Mouse (Mus musculus) limb, embryonic 14.5 days (tissue): ENCODE results near the gene Olfr1321. TPM values are rescaled to one million over a fixed set of nuclear protein-coding genes. Genes with fewer than 3 reads are reported as not detected.

Experiments
- ATAC-seq: fragments of 200-750 bp; cut with Nextera tagmentation; 2 replicates; pipeline ENCODE4 v1.8.0; 2017; ENCODE audit warnings: low read depth, moderate number of reproducible peaks, moderate TSS enrichment; ENCODE audit not compliant: low FRiP score
- DNase-seq: peaks from one replicate; pipeline ENCODE4 v3.0.0-alpha.2; 2015; ENCODE audit warnings: low spot score
- H3K27ac ChIP-seq: fragments of 300-500 bp; sonication (generic); replicated peaks from 2 replicates; pipeline ENCODE4 v1.5.1; 2014; ENCODE audit warnings: low read depth, mild to moderate bottlenecking, low read length, moderate library complexity, mixed read lengths
- H3K27me3 ChIP-seq: fragments of 300-500 bp; sonication (generic); 2 replicates; pipeline ENCODE4 v1.6.1; 2014; ENCODE audit warnings: low read length, mixed read lengths; ENCODE audit not compliant: control insufficient read depth, insufficient read depth
- H3K36me3 ChIP-seq: fragments of 300-500 bp; sonication (generic); 2 replicates; pipeline ENCODE4 v1.6.1; 2014; ENCODE audit warnings: mild to moderate bottlenecking, low read length, moderate library complexity, mixed read lengths; ENCODE audit not compliant: control insufficient read depth, insufficient read depth
- H3K4me1 ChIP-seq: fragments of 300-500 bp; sonication (generic); 2 replicates; pipeline ENCODE4 v1.6.1; 2014; ENCODE audit warnings: antibody characterized with exemption, low read length, mixed read lengths; ENCODE audit not compliant: control insufficient read depth, insufficient read depth
- H3K4me2 ChIP-seq: fragments of 300-500 bp; sonication (generic); replicated peaks from 2 replicates; pipeline ENCODE4 v1.6.1; 2014; ENCODE audit warnings: low read depth, mild to moderate bottlenecking, low read length, moderate library complexity; ENCODE audit not compliant: severe bottlenecking
- H3K4me3 ChIP-seq: fragments of 300-500 bp; sonication (generic); replicated peaks from 2 replicates; pipeline ENCODE4 v1.5.1; 2014; ENCODE audit warnings: low read length
- H3K9ac ChIP-seq: fragments of 300-500 bp; sonication (generic); 2 replicates; pipeline ENCODE4 v1.6.1; 2014; ENCODE audit warnings: mild to moderate bottlenecking, low read depth, low read length, moderate library complexity; ENCODE audit not compliant: severe bottlenecking
- H3K9me3 ChIP-seq: fragments of 300-500 bp; sonication (generic); 2 replicates; pipeline ENCODE4 v1.6.1; 2016; ENCODE audit warnings: low read length; ENCODE audit not compliant: control insufficient read depth
- POLR2A ChIP-seq: fragments of 200-500 bp; IDR thresholded peaks from 2 replicates; pipeline ENCODE4 v1.8.0; 2012; ENCODE audit warnings: inconsistent platforms, mild to moderate bottlenecking, moderate library complexity, borderline replicate concordance; ENCODE audit not compliant: insufficient read depth, insufficient read length; ENCODE audit errors: extremely low read depth
- WGBS: fragments of 180-500 bp; shearing (Covaris S2); extraction: QIAGEN DNeasy Blood & Tissue Kit; methylation state at CpG from one replicate; pipeline ENCODE4 v1.1.7; 2014; 5-methylcytosine and 5-hydroxymethylcytosine counted together
- polyA plus RNA-seq, 2 experiments: library from polyadenylated mRNA; depleted of rRNA in 1 of 2; stranded (reverse) in 1 of 2; unstranded in 1 of 2; fragments of >200 nt; fragmentation: Nextera tagmentation in 1 of 2; extraction: Ambion mirVana in 1 of 2; gene quantifications; 2 replicates each; pipeline versions ENCODE4 v1.2.1 to v1.2.3; 2012 to 2014

Olfr1321 gene
- not detected in 2 replicates for polyA plus RNA-seq (2012; rRNA removed)
- not detected in 2 replicates for polyA plus RNA-seq (2014; fragmentation: Nextera tagmentation; extraction: Ambion mirVana)

GRCm38 (mm10) chrX:49734959-49735358 is at the start of gene Olfr1321:
TSS of gene Olfr1321 (minus strand) at chrX:49735059.
- Histone ChIP-seq H3K9ac (no peak within 1 kb of the TSS), H3K9me3 (no peaks in the 10 kb centered on the region), H3K27ac (no peak within 1 kb of the TSS), H3K36me3 (no peaks in the 10 kb centered on the region), H3K4me2 (no peak within 1 kb of the TSS), H3K4me3 (no peak within 1 kb of the TSS), H3K27me3 (no peaks in the 10 kb centered on the region), H3K4me1 (no peaks in the 10 kb centered on the region)
- ATAC-seq (no peak), DNase-seq (no peak)
- 78% methylated on average over 2 of the region's 2 CpGs for WGBS
- TF ChIP-seq POLR2A = no peak

GRCm38 (mm10) chrX:49770828-49771227 is 36.0 kb upstream of the Olfr1321 start:
- DNase-seq = no peak
- 25% methylated on average over 2 of the region's 2 CpGs for WGBS
- H3K4me2 ChIP-seq = no peak overlapping the region
- H3K4me1 ChIP-seq = no peaks in the 10 kb centered on the region
- H3K9ac ChIP-seq = no peak overlapping the region
- H3K27me3 ChIP-seq = no peaks in the 10 kb centered on the region
- no peaks in the 10 kb centered on the region for H3K36me3 ChIP-seq
- no peaks in the 10 kb centered on the region for H3K9me3 ChIP-seq
- TF ChIP-seq POLR2A = no peak
- H3K4me3 ChIP-seq = no peak overlapping the region
- no peak overlapping the region for H3K27ac ChIP-seq
- ATAC-seq = no peak

- H3K4me2 ChIP-seq = no peak overlapping the region
- H3K36me3 ChIP-seq = no peaks in the 10 kb centered on the region
- H3K9ac ChIP-seq = no peak overlapping the region
- H3K4me1 ChIP-seq = no peaks in the 10 kb centered on the region
- H3K4me3 ChIP-seq = no peak overlapping the region
- no peaks in the 10 kb centered on the region for H3K27me3 ChIP-seq
- TF ChIP-seq POLR2A = no peak
- H3K9me3 ChIP-seq = no peaks in the 10 kb centered on the region
- no peak overlapping the region for H3K27ac ChIP-seq
- ATAC-seq (no peak), DNase-seq (no peak)
- WGBS = 74% methylated on average over 5 of the region's 5 CpGs
Observed at GRCm38 (mm10) chrX:49745192-49745591, 10.3 kb upstream of the Olfr1321 start.

Other genes with a start within 250 kb of the Olfr1321 start
- gene Olfr1320, start 62.7 kb downstream of the Olfr1321 start, polyA plus RNA-seq (2012; rRNA removed) = not detected in 2 replicates
- gene Olfr1320, start 62.7 kb downstream of the Olfr1321 start, polyA plus RNA-seq (2014; fragmentation: Nextera tagmentation; extraction: Ambion mirVana) = not detected in 2 replicates
- gene Igsf1, start 62.7 kb upstream of the Olfr1321 start, polyA plus RNA-seq (2012; rRNA removed) = 1.9 and 2.0 TPM in 2 replicates
- gene Igsf1, start 62.7 kb upstream of the Olfr1321 start, polyA plus RNA-seq (2014; fragmentation: Nextera tagmentation; extraction: Ambion mirVana) = 2.8 and 3.3 TPM in 2 replicates
- gene Olfr1322, start 156.4 kb upstream of the Olfr1321 start, polyA plus RNA-seq (2012; rRNA removed) = not detected in 2 replicates
- not detected in 2 replicates for gene Olfr1322, start 156.4 kb upstream of the Olfr1321 start, polyA plus RNA-seq (2014; fragmentation: Nextera tagmentation; extraction: Ambion mirVana)